Mouse (Mus musculus): ENCODE results near the gene BC051142. TPM values are rescaled to one million over a fixed set of nuclear protein-coding genes. Genes with fewer than 3 reads are reported as not detected.

Gene BC051142
- polyA plus RNA-seq, 1 experiment: 0.75 TPM

DNA sequence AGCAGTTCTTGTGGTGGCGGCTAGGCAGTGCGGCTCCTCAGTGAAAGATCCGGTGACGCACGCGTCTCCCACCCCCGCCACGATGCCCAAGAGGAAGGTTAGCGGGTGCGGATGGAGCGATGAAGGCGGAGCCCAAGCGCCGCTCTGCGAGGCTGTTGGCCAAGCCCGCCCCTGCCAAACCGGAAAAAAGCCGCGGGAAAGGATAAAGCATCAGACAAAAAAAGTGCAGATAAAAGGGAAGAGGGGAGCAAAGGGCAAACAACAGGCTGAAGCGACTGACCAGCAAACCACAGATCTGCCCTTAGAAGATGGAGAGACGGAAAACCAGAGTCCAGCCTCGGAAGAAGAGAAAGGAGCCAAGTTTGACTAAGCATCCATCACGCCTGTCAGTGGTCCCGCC is 6.3 kb upstream of the BC051142 start:
- DNase-seq: peak; percentile 12
- WGBS: under 1% methylated on average over 24 of the region's 24 CpGs
- Histone ChIP-seq H3K4me3 (replicated peaks; ENCODE audit: extremely low read depth, low read depth, low read length) (peak overlapping the region; percentile 13), H3K4me1 (ENCODE audit: control insufficient read depth, insufficient read depth, low read length) (peaks cover 2% of the 10 kb centered on the region; the same call in 1 of the 2 replicates)
- TF ChIP-seq POLR2A (IDR thresholded peaks at IDR 0.05; ENCODE audit: borderline replicate concordance, extremely low read depth, low read depth, low read length): no peak
- no peak for TF ChIP-seq CTCF (IDR thresholded peaks at IDR 0.05; ENCODE audit: insufficient read depth, low read length)

DNA sequence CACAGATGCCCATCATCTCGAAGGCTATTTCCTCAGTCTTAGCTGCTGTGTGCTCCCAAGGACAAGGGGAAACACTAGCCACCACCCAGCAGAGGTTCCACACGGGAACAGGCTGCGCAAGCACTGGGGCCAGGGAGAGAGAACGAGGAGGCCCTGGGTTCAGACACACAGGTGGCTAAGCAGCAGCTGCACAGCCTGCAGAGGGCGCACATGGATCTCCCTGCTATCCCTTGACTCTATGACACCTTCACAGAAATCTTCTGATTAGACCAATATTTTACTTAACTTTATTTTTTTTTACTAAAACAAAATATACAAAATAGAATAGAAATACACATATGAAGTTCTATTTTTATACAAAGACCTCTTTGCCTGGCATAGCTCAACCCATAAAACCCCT is 1.3 kb upstream of the BC051142 start:
- peaks cover 3% of the 10 kb centered on the region; the same call in 1 of the 2 replicates for H3K4me1 ChIP-seq (ENCODE audit: control insufficient read depth, insufficient read depth, low read length)
- WGBS: 56% methylated on average over 5 of the region's 5 CpGs
- no peak for TF ChIP-seq POLR2A (IDR thresholded peaks at IDR 0.05; ENCODE audit: borderline replicate concordance, extremely low read depth, low read depth, low read length)
- TF ChIP-seq CTCF (IDR thresholded peaks at IDR 0.05; ENCODE audit: insufficient read depth, low read length): peak; percentile 42; the same call in 1 of the 2 replicates
- H3K4me3 ChIP-seq (replicated peaks; ENCODE audit: extremely low read depth, low read depth, low read length): no peak overlapping the region
- no peak for DNase-seq

DNA sequence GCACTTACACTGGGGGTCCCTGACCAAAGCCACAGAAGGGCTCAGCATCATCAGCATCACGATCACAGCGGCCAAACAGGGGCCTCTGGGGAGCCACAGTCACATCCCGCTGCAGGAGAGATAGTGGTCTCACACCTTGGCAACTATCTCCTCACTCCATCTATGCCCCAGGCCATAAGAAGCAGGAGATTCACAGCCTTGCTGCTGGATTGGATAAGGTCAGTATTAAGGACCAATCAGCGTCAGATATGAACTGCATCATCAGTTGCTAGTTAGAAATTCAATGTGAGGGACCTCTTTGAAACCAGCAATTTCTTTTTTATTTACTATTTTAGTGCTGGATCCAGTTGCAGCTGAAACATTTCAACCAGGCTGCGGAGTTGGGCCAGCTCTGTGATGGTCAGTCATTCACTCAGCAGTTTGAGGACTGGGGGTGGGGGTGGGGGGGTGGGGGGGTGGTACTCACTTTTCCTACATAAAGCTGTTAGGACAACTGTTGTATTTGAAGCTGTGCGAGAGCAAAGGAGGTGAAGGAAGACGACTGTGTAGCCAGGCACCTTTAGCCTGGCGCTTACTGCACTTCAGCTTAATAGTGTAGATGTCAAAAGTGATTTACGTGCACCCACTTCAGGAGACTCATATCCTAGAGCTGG is 436 bp upstream of the BC051142 start:
- DNase-seq: peak; percentile 11
- peaks cover 3% of the 10 kb centered on the region; the same call in 1 of the 2 replicates for H3K4me1 ChIP-seq (ENCODE audit: control insufficient read depth, insufficient read depth, low read length)
- peak overlapping the region; percentile 44 for H3K4me3 ChIP-seq (replicated peaks; ENCODE audit: extremely low read depth, low read depth, low read length)
- no peak for TF ChIP-seq POLR2A (IDR thresholded peaks at IDR 0.05; ENCODE audit: borderline replicate concordance, extremely low read depth, low read depth, low read length)
- no peak for TF ChIP-seq CTCF (IDR thresholded peaks at IDR 0.05; ENCODE audit: insufficient read depth, low read length)
- 10% methylated on average over 9 of the region's 9 CpGs for WGBS

DNA sequence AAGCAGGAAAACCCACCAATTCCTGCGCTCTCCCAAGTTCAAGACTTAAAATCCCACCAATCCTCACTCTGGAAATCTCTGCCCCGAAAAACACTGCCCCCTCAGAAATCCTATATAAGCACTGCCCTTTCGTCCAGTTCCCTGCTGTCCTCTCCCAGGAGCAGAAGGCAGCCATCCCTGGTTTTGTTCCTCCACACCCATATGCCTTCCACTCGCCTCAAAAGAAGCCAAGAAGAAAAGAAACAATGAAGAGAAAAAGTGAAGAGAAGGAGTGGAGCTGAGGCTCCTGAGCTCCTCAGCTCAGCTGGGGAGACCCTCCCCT is 735 bp downstream of the BC051142 start:
- 51% methylated on average over 4 of the region's 4 CpGs for WGBS
- H3K4me3 ChIP-seq (replicated peaks; ENCODE audit: extremely low read depth, low read depth, low read length): no peak overlapping the region
- no peak for DNase-seq
- TF ChIP-seq POLR2A (IDR thresholded peaks at IDR 0.05; ENCODE audit: borderline replicate concordance, extremely low read depth, low read depth, low read length): no peak
- TF ChIP-seq CTCF (IDR thresholded peaks at IDR 0.05; ENCODE audit: insufficient read depth, low read length): no peak
- H3K4me1 ChIP-seq (ENCODE audit: control insufficient read depth, insufficient read depth, low read length): peaks cover 3% of the 10 kb centered on the region; the same call in 1 of the 2 replicates

DNA sequence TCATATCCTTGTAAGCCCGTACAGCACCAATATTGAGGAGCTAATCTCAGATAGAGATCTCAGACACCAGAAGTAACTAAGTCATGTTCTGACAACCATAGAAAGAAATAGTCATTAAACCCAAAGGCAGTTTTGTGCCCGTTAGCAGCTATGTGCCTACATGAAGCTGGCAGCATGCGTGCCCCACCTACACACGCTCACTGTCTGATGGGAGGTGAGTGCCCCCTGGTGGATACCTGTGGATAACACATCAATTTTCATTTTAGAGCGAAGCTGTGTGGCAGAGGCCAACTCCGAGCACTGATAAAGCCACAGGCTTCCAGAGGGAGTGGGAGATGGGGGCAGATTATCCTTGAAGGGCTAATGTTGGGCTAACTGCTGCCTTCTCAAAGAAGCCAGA is 12.5 kb downstream of the BC051142 start:
- TF ChIP-seq CTCF (IDR thresholded peaks at IDR 0.05; ENCODE audit: insufficient read depth, low read length) (peak; percentile 91), POLR2A (IDR thresholded peaks at IDR 0.05; ENCODE audit: borderline replicate concordance, extremely low read depth, low read depth, low read length) (no peak)
- DNase-seq: peak; percentile 51
- Histone ChIP-seq H3K4me1 (ENCODE audit: control insufficient read depth, insufficient read depth, low read length) (no peaks in the 10 kb centered on the region), H3K4me3 (replicated peaks; ENCODE audit: extremely low read depth, low read depth, low read length) (no peak overlapping the region)
- WGBS: 19% methylated on average over 6 of the region's 6 CpGs

DNA sequence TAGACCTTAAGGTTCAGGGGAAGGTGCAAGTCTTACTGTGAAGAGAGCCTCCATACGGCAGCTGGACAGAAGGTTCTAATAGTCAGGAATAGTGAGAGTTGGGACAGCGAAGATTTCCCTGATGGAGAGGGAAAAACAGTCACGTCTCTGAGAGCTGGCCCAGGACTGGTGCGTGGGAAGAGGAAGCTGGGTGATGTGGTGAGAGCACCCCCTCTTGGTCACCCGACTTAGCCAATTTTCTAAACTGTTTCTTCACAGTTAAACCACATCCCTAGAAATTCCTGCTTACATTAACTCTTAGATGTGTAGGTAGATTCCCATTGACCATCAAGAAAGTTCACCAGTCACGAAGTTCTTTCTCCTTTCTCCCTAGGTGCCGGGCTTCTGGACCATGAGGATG is 21.4 kb downstream of the BC051142 start:
- no peak overlapping the region for H3K4me3 ChIP-seq (replicated peaks; ENCODE audit: extremely low read depth, low read depth, low read length)
- 58% methylated on average over 7 of the region's 7 CpGs for WGBS
- no peak for DNase-seq
- 0 out of 2 replicates have a peak, but pooled peaks have one; percentile 4 for TF ChIP-seq CTCF (IDR thresholded peaks at IDR 0.05; ENCODE audit: insufficient read depth, low read length)
- TF ChIP-seq POLR2A (IDR thresholded peaks at IDR 0.05; ENCODE audit: borderline replicate concordance, extremely low read depth, low read depth, low read length): no peak
- H3K4me1 ChIP-seq (ENCODE audit: control insufficient read depth, insufficient read depth, low read length): no peaks in the 10 kb centered on the region

DNA sequence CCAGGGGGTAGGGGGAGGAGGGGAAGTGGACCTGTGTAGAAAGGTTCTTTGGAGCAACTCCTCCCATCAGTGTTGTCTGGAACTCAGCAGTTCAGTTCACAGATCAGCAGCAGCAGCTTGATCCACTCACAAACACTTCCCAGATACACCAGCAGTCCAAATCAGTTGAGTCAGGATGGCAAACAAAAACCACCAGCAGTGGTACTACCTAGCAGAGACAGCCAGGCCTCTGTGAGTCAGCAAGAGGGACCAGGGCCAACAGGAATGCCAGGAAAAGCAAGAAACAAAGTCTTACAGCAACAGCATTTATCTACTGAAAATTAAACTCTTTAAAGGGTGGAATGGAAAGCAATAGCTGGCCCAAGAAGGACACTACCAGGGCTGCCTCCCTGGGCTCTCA is 29.0 kb downstream of the BC051142 start:
- no peak for TF ChIP-seq POLR2A (IDR thresholded peaks at IDR 0.05; ENCODE audit: borderline replicate concordance, extremely low read depth, low read depth, low read length)
- no peak for TF ChIP-seq CTCF (IDR thresholded peaks at IDR 0.05; ENCODE audit: insufficient read depth, low read length)
- no peak for DNase-seq
- Histone ChIP-seq H3K4me3 (replicated peaks; ENCODE audit: extremely low read depth, low read depth, low read length) (no peak overlapping the region), H3K4me1 (ENCODE audit: control insufficient read depth, insufficient read depth, low read length) (no peaks in the 10 kb centered on the region)

DNA sequence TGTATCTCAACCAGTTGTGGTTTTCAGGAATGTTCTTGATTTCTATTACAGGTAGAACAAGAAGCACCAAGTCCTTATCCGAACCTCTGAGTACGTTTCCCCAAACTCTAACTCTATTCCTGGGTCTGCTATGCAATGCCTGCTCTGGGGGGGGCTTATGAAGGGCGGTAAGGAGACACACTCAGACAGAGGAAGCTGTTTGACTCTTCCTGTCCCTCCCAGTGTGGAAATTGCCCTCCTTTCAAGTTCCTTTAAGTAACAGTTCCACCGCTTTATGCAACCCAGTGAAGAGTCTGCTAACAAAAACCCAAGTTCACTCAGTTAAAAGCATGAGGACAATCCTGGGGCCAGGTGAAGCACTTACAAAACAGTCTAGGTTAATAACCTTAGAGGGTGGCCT is 38.5 kb downstream of the BC051142 start:
- Histone ChIP-seq H3K4me3 (replicated peaks; ENCODE audit: extremely low read depth, low read depth, low read length) (no peak overlapping the region), H3K4me1 (ENCODE audit: control insufficient read depth, insufficient read depth, low read length) (peaks cover 3% of the 10 kb centered on the region; the same call in 1 of the 2 replicates)
- TF ChIP-seq POLR2A (IDR thresholded peaks at IDR 0.05; ENCODE audit: borderline replicate concordance, extremely low read depth, low read depth, low read length): no peak
- TF ChIP-seq CTCF (IDR thresholded peaks at IDR 0.05; ENCODE audit: insufficient read depth, low read length): no peak
- WGBS: 32% methylated on average over 4 of the region's 4 CpGs
- DNase-seq: no peak

DNA sequence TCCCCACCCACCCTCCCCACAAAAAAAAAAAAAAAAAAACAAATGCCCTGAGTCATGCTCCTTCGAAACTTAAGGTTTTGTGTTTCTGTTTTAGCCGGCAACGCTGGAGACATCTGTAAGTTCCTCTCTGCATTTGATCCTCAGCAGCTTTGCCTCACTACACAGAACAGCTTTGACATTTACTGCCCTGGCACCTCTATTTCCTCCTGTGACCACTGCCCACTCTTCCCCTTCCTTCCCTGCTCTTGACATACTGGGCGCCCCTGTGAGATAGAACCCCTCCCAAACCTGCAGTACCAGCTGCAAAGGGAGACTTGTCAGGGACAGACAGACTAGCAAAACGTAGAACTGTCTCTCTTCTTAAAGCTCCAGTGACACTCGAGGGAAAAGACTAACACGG is 39.0 kb downstream of the BC051142 start:
- TF ChIP-seq POLR2A (IDR thresholded peaks at IDR 0.05; ENCODE audit: borderline replicate concordance, extremely low read depth, low read depth, low read length): no peak
- TF ChIP-seq CTCF (IDR thresholded peaks at IDR 0.05; ENCODE audit: insufficient read depth, low read length): no peak
- no peak for DNase-seq
- WGBS: 27% methylated on average over 7 of the region's 7 CpGs
- Histone ChIP-seq H3K4me1 (ENCODE audit: control insufficient read depth, insufficient read depth, low read length) (peaks cover 3% of the 10 kb centered on the region; the same call in 1 of the 2 replicates), H3K4me3 (replicated peaks; ENCODE audit: extremely low read depth, low read depth, low read length) (no peak overlapping the region)

DNA sequence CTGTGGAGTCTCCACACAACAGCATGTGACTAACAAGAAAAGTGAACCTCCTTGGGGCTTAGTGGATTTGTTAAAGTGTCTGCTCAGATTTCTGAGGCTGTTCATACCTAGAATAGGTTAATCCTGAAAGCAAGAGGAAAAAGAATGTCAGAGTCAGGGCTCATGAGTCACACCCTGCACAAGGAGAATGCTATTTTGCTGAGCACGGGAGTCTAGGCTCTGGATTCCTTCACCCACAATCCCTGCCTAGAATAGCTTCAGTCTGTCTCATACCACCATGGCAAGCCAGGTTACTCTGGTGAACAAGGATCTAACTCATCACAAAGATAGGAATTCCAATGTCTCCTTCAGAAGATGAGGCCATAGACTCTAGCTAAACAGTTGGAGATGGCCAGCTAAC is 40.0 kb downstream of the BC051142 start:
- Histone ChIP-seq H3K4me1 (ENCODE audit: control insufficient read depth, insufficient read depth, low read length) (peaks cover 3% of the 10 kb centered on the region; the same call in 1 of the 2 replicates), H3K4me3 (replicated peaks; ENCODE audit: extremely low read depth, low read depth, low read length) (no peak overlapping the region)
- no peak for DNase-seq
- no peak for TF ChIP-seq POLR2A (IDR thresholded peaks at IDR 0.05; ENCODE audit: borderline replicate concordance, extremely low read depth, low read depth, low read length)
- TF ChIP-seq CTCF (IDR thresholded peaks at IDR 0.05; ENCODE audit: insufficient read depth, low read length): no peak
- WGBS: 41% methylated on average over 1 of the region's 1 CpGs
